Mouse (Mus musculus): ENCODE results near the gene Slc13a4. TPM values are rescaled to one million over a fixed set of nuclear protein-coding genes. Genes with fewer than 3 reads are reported as not detected.

The Slc13a4 gene
- polyA plus RNA-seq, 1 experiment, result not detected

DNA sequence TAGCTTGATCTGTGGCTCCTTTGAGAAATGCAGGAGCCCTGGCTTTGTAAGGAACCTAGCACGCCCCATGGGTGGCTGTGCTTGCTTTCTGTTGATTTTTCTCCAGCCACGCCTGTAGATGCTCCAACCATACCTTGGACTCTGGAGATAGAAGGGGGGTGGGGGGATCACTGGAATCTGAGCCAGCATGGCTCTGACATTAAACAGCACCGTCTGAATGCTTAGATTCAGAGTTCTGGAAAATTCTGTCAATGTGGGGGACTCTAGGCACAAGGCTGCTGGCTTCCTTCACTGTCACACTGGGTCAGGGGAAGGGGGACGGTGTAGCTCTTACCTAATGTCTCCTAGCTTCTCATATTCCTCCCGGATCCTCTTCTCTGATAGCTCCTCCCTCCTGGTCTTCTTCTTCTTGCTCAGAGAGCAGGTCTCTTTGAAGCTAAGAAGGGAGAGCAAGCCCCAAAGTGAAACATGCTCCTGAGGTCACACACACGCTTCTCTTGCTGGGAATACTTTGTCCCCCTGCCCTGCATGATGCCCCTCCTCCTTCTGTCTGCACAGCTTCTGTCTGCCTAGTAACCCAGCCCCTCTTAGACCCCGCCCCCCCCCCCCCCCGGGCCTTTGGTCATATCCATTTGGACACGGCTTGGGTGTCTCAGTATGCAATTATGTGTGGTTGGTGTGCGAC, 29.9 kb downstream of the Slc13a4 start:
- no peak for TF ChIP-seq GATA1 (IDR thresholded peaks at IDR 0.05; ENCODE audit: low read length)

DNA sequence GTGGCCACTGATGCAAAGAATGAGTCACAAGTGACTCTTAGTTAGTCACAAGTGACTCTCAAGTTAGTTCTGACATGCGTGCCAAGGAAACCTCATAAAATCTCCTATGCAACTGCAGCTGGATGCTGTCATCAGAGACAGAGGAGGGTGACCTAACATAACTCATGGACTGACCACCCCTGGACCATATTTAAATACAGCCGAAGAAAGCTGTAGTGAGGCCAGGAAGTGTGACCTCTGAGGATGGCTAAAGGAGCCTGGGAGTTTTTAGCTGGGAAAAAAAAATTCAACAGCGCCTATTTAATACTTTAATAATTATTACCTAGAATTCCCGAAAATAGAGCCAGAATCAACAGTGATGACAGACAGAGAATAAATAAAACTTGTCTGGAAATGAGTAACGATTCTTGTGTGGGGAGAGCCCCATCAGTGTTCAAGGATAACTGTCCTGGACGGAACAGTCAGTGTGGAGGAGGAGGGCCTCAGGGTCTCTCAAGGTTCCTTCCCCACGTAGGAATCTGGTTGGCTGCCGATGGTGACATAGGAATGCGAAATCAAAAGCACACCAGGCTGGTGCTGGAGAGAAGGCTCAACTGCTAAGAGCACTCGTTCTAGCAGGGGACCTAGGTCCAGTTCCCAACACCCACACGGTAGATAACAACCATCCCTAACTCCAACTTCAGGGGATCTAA, 34.4 kb downstream of the Slc13a4 start:
- TF ChIP-seq GATA1 (IDR thresholded peaks at IDR 0.05; ENCODE audit: low read length), result no peak

DNA sequence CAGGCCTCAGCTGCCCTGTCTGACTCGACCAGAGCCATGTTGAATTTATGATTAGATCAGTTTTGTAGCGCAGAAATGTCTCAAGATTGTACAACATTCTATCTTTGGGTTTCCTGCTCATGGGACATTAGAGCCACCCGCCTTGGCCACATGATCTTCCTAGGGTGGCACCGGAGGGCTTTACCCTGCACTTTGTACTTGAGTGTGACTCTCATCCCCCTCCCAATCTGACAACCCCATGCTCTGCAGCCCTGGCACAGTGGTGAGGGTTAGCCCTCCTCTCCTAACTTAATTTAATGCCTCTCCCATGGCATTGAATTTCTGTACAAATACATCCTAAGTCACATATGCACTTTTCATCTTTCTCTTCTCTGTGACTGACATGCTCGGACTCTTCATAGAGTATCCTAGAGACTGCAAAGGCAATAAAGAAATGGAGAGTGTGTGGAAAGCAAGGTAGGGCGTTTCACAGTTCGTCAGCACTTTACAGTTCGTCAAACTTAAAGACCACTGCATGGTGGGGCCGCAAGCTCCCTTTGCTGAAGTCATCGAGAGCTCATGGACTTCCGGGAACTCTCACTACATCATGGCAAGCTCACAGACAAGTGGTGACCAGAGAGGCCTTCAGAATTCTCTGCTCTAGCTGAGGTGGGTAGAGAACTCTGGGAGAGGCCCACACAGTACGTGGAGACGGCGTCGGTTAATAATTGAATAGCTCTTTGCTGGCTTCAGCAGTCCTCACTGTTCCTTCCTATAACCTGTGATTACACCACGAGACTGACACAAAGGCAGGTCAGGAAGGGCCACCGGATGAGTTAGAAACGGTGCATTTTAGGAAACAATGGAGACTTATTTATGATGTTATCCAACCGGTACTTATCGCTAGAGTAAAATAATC, 35.8 kb downstream of the Slc13a4 start:
- TF ChIP-seq GATA1 (IDR thresholded peaks at IDR 0.05; ENCODE audit: low read length), result no peak

DNA sequence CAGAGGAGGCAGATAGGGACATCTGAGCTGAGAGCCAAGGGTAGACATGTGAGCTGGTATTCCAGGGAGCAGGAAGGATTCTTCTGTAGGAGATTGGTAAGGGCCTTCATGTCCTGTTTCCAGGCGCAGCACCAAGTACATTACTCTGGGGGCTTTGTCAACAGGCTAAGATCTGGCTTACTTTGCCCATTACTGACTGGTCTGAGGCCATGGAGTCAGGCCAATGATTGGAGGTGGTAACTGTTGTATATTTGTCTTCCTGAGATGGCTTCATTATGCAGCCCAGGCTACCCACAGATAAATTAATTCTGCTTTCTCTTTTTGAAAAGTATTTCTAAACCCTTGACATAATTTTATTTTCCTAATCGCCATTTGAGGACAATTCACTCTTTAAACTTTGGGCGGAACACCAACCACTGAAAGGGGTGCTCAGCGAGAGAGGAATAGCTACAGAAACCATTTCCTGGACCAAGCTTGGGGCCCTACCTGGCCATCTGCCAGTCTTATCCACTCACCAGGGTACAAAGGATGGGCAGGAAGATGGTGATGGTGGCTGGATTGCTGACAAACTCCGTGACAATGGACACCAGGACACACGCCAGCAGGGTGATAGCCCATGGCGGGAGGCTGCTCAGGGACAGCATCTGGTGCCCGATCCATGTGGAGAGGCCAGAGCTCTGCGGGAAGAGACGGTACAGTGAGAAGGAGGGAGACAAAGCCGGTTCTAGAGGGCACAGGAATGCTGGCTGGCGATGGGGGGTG, 36.7 kb downstream of the Slc13a4 start:
- no peak for TF ChIP-seq GATA1 (IDR thresholded peaks at IDR 0.05; ENCODE audit: low read length)

DNA sequence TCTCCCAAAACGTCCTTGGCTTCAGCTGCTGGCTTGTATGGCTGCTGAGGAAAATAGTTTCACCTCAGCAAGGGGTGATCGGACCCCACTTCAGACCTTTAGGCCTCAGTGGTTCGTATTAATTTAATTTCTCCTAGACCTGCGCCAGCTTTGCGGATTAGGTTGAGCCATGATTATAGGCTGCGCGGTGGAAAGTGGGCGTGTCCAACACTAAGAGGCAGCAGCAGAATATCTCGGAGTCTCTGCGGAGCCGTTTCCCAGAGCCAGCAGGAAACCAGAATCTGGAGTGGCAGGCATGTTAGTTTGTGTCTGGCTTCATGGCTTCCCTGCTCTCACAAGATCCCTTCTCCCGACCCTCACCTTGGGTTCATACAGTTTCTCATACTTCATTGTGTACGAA, 38.3 kb downstream of the Slc13a4 start:
- no peak for TF ChIP-seq GATA1 (IDR thresholded peaks at IDR 0.05; ENCODE audit: low read length)

DNA sequence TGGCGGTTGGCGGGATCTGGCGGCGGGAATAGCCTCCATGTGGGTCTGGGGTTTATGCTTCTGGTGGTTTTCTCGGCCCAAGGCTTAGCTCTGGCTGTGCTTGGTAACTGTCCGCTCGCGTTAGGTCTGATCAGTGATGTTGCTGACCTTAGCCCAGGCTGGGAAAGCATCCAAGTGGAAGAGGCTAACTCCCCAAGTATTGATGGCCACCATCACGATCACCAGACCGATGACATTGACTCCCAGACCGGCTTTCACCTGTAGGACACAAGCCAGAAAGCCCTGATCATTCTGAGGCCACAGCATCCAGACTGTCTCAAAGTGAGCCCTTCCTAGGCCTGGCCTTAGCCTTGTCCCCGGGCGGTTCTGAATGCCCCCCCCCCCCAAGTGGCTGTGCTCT, 39.2 kb downstream of the Slc13a4 start:
- TF ChIP-seq GATA1 (IDR thresholded peaks at IDR 0.05; ENCODE audit: low read length), result no peak

DNA sequence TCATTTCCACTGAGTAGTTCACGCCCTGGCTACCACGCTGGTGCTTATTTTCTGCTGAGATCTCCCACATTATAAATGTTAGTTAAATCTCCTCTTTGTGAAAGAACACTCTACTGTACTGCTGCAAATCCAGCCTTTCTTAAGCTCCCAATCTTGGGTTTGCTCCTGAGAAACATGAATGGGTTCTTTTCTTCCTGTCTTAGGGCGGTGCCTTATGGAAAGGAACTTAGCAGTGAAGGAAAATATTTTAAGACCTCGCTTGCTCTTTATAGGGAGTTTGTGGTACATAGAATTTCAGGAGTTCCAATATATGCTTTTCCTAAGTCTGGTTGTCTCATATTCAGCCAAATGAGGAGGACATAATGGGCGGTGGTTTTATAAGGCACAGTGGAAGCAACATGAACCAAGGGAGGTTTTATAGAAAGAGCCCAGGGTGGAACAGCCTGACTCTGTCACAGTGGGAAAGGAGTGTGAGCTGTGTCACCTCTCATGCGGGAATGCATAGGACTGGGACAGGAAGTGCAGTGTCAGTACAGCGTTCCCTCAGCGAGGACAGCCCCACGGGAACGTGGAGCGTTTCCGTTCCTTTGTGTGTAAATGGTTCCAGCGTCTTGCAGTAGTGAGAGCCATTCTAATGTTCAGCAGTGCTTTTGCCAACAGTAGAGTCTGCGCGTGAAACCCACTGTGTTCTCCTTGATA, 42.2 kb downstream of the Slc13a4 start:
- no peak for TF ChIP-seq GATA1 (IDR thresholded peaks at IDR 0.05; ENCODE audit: low read length)

DNA sequence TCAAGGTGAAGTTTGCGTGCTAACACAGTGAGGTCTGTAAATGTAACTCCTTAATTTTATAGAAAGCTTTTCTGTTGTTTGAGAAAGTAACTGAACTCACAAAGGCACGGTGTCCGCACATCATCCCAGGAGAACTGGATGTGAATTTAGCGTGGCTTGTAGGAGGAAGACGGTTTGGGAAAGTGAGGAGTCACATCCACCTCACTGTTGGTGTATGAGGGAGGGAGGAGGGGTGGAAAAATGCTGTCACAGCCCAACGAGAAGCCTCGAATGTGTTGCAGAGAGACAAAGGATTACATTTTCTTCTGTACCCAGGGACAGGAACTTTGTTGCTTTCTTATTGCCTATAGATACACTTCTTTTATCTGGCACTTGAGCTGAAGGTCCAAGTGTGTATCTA, 47.4 kb downstream of the Slc13a4 start:
- TF ChIP-seq GATA1 (IDR thresholded peaks at IDR 0.05; ENCODE audit: low read length), result no peak

DNA sequence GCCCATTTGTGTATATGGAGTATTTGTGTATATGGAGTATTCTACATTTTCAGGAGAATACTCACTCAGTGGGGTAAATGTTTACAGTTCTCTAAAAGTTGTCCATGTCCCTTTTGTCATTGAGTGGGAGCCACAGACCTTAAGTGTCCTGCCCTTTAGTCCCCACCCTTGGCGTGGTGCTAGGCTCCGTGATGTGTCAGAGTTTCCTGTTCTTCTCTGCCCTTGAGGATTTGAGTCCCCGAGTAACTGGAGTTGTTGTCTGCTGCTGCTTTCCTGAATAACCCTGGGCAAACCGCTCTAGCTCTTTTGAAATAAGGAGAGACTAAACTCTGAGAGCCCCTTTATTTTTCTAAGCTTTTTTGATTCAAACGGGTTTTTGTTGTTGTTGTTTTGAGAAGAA, 48.4 kb downstream of the Slc13a4 start:
- TF ChIP-seq GATA1 (IDR thresholded peaks at IDR 0.05; ENCODE audit: low read length), result no peak

DNA sequence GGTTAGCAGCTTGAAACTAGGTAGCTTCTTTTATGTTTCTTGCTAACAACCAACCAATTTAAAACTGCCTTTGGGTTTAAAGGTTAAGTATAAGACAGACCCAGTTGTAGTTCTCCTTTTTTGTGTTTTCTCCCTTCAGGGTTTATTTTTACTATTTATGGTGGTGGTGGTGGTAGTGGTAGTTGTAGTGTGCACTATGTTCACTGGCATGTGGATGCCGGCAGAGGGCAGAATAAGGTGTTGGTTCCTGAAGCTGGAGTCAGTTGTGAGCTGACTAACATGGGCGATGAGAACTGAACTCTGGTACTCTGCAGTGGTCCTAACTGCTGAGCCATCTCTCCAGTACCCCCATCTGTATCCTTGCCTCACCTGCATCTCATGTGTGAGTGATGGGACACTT, 49.0 kb downstream of the Slc13a4 start:
- no peak for TF ChIP-seq GATA1 (IDR thresholded peaks at IDR 0.05; ENCODE audit: low read length)

DNA sequence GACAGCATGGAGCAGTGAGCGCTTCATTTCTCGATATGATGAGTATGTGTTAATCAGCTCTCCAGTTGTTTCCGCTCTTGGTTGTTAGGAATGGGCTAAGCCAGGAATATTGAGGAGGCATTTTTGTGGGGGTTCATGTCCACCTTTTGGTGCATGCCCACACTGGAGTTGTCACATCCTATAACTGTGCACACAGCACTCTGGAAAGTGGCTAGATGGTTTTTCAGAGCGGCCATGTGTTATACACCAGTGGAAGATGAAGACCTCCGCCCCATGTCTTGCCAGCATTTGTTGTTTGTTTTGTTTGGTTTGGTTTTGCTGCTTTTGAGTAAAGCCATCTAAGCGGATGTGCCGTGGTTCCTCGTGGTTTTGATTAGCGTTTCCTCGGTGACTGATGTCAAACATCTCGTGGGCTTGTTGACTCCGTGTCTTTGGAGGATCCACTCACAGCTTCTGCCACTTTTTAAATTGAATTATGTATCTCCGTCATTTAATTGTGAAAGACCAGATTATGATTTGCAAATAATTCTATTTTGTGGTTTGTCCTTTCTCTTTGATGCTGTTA, 50.2 kb downstream of the Slc13a4 start:
- TF ChIP-seq GATA1 (IDR thresholded peaks at IDR 0.05; ENCODE audit: low read length), result no peak

DNA sequence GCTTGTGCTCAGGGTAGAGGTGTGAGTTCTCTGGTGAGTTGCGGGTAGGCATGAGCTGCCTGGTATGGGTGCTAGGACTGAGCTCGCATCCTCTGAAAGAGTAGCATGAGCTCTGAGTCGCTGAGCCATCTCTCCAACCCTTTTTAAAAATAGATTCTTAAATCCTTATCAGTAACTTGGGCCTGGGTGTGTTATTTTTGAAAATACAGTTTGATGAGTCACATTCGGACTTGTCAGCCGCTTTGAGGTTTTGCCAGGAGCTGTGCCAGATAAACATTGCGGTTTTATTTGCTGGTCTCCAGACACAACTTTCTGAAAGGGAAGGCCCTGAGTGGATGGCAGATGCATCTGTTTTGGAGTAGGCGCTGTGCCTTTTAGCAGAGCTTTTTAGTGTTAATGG, 51.2 kb downstream of the Slc13a4 start:
- peak; percentile 91 for TF ChIP-seq GATA1 (IDR thresholded peaks at IDR 0.05; ENCODE audit: low read length)

DNA sequence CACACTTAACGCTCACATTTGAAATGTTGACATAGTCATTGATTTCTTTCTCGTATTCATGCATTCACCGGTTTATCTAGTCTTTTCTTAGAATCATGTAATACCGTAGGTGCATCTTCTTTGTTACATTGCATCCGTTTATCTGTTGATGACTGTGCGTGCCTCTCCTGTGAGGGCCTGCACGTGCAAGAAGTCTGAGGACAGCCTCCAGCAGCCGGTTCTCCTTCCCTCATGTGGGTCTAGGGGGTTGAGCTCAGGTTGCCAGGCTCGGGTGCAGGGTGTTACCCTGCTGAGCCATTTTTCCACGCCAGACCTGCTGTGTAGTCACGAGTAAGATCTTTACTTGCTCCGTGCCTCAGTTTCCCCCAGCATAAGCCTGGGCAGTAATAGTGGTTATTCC, 52.9 kb downstream of the Slc13a4 start:
- no peak for TF ChIP-seq GATA1 (IDR thresholded peaks at IDR 0.05; ENCODE audit: low read length)

DNA sequence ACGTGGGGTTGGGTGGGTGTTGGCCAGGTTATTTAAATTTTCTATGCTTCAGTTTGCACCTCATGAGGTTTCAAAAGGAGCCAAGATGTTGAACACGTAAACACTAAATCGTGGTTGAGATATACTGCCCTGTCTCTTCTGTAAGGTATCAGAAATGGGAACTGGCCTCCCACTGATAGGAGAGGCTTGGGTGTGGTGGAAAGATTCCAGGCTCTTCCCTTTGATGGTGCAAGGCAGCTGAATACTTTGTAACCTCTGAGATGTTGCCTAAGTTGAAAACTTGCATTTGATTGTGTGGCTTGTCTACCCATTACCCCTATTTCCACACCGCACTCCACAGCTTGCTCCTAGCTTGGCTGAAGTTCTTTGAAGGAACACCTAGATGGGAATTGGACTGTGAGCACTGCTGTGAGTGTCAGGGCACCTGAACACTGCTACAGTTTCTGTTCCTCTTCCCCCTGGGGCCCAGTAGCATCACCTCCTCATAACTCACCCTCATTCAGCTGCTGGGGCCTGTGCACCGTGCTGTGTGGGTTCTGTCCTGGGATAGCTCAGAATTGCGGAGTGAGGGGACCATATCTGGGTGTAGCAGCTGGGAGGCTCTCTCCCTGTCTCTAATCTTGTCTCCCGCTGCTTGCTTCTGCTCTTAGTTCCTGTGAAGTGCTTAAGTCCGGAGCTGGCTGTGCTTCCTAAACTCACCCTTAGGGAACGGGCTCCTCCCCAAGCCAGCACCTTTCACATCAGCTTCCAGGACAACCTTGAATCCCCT, 53.6 kb downstream of the Slc13a4 start:
- TF ChIP-seq GATA1 (IDR thresholded peaks at IDR 0.05; ENCODE audit: low read length), result no peak

Measured in G1E-ER4 (cell line).